Mouse (Mus musculus): Measurements from ENCODE around the gene Plekhj1.

The Plekhj1 gene

DNA sequence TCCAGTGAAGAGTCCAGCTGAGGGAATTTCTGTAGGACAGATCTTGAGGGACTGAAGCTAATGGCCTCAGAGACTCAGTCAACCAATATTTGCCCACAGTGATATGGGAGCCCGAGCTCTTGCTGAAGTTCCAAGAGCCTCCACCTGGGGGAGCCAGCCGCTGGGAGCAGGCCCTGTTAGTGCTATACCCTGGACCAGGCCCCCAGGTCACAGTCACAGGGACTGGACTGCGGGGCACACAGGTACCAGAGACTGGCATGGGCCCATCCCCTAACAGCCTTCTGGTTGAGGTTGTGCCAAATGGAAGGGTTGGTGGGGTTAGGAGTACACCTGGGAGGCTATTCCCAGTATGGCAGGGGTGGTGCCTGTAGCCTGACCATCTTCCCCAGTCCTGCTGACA lies 7.5 kb upstream of the Plekhj1 start:
- DNase-seq (ENCODE audit: low read depth, low spot score): no peak

DNA sequence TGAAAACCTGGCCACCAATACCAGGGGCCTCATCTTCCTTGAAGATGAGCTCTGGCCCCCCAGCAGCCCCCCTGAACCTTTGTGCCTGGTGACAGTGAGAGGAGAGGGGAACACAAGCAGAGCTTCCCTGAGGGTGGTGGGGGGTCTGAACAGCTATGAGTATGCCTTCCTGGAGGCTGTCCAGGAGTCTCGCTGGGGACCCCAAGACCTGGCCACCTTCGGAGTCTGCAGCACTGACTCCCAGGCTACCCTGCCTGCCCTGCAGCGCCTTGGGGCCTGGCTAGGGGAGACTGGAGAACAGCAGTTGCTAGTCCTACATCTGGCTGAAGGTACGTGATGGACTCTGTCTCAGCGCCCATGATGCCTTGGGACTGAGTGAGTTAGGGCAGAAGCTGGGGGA lies 6.9 kb upstream of the Plekhj1 start:
- DNase-seq (ENCODE audit: low read depth, low spot score): no peak

DNA sequence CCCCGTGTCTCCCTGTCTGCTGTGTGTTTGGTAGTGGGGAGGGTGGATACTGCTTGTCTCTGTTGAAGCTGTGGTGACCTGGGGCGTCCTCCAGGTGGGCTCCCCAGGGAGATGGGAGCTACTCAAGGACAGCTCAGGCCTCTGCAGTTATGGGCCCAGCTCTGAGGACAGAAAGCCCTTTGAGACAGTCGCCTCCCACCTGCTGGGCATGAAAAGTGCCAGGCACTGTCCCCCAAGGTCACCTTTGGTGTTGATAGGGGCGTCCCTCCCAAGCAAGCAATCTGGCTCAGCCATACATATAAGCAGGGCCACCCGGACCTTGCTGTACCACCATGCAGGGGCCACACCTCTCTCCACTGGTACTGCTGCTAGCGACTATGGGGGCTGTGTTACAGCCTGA lies 6.5 kb upstream of the Plekhj1 start, which contains the start of gene Amh:
Amh (plus strand) TSS at position 328 of the 400 bp plus-strand sequence.
- DNase-seq (ENCODE audit: low read depth, low spot score): no peak

DNA sequence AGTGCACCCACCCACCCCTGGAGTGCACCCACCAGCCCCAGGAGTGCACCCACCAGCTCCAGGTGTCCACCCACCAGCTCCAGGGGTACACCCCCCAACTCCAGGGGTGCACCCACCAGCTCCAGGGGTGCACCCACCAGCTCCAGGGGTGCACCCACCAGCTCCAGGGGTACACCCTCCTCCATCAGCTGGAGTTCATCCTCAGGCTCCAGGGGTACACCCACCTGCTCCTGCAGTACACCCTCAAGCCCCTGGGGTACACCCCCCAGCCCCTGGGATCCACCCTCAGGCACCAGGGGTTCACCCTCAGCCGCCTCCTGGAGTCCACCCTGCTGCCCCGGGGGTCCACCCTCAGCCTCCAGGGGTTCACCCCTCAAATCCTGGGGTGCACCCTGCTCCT lies 5.9 kb upstream of the Plekhj1 start:
- DNase-seq (ENCODE audit: low read depth, low spot score): no peak

DNA sequence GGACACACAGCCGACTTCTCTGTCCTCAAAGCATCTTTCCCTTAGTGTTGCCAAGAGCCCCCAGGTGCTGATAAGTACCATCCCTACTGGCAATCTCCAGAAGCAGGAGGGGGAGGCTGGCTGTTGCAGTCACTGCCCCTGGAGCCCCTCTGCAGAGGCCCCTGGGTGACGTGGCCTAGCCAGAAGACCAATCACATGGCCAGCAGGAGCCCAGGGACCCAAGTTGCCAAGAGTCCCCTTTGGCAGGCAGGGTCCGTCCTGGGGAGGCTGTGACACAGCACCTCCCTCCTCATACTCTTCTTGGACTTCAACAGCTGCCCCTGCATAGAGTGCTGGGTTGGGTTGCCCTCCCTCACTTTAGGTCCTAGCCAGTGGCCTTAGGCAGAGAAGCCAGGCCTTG lies 4.6 kb upstream of the Plekhj1 start:
- no peak for DNase-seq (ENCODE audit: low read depth, low spot score)

DNA sequence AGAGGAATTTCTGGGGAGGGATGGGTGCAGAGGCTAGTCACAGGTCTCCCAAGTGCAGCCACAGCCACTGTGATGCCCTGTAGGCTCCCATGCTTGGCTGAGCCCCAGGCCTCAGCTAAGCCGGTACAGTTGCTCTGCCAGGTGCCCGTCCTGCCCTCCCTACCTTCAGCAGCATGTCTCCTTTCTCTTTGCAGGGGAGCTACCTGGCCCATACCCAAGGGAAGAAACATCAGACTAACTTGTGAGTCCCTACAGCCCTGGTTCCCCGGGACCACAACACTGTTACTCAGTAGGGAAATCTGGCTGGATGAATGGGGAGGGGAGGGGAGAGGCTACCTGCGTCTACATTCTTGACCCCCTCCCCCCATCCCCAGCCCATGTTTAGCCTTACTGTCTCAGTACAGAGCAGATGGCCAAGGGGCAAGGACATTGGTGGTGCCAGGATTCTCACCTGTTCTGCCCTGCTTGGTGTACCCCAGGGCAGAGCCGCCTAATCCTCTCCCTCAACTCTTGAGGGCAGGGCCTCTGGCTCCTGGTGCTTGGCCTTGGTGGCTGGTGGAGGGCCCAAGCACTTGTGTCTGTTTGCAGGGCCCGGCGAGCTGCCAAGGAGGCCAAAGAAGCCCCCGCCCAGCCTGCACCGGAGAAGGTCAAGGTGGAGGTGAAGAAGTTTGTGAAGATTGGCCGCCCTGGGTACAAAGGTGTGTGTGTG lies 3.9 kb upstream of the Plekhj1 start:
- DNase-seq (ENCODE audit: low read depth, low spot score): no peak

DNA sequence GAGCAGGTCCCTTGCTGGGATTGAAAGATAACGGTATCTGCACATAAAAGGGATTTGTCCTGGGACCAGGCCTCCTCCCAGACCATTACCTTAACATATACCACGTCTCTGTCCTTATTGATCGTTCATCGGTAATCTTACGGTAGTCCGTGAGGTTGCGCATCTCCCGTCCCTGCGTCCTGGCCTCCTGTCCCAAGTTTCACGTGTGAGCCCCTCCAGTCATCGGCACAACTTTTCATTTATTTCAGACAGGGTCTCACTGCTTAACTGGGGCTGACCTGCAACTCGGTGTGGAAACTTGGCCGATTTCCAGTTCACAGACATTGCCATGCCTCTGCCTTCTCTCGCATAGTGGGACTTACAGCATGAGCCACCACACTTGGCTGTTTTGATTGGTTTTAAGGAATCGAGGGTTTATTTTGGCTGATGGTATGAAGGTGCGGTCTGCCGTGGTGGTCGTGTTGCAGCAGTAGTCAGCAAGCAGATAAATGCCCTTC lies 692 bp upstream of the Plekhj1 start:
- DNase-seq (ENCODE audit: low read depth, low spot score): no peak

DNA sequence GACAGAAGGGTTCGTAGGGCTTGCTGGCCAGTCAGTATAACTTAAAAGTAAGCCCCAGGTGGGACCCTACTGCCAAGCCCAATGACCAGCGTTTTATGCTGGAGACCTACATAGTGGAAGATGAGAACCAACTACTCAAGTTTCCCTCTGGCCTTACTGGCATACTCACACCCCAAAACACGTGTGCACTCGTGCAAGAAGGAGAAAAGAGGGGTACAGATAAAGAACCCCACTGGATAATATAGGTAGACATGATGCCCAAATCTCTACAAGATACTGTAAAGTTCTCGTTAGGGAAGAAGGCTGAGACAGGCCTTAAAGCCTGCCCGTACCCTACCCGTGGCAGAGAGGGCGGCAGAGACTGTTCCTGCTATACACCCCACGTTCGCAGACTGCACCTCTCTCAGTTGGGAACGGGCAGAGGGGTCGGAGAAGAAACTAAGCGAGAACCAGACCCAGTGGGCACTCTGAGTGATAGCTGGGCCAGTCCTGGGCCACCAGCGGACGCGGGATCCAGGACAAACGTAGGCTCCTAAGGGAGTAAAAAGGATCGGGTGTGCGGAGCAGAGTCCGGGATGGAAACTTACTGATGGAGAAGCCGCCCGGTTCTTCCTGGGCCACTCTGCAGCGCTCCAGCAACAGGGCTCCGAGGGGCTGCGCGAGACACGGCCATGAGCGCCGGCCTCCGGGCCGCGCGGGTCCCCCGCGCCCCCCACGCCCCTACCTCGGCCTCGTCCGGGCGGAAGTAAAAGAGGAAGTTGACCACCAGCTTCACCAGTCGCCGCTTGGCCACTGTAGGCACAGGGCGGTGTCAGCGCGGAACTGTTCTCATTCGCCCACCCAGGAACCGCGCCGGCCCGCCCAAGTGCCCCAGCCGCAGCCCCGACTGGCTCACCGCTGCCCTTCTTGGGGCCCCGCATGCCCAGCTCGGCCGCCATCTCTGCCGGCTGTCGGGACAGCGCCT lies 958 bp downstream of the Plekhj1 start:
- DNase-seq (ENCODE audit: low read depth, low spot score): peak; percentile 51

DNA sequence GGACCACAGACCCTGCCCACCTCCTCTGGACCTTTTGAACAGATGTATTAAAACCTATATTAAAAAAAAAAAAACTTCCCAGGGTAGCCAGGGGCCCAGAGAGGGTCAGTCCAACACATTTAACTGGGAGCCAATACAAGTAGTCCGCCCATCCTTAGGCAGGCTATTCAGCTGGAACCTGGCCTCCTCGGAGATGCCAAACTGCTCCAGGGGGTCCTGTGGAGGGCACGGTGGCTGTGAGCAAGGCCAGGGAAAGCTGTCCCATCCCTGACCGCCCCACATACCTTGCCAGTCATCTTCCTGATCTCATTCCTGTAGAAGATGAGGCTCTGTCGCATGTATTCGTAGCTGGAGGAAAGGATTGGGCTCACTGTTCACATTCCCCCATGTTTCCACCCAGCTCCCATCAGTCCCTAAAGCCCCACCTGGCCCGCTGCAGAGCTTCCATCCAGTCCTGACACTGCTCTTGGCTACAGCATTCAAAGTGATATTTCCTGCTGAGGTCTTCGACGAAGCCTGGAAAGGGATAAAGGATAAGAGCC lies 2.0 kb downstream of the Plekhj1 start:
- DNase-seq (ENCODE audit: low read depth, low spot score): no peak

DNA sequence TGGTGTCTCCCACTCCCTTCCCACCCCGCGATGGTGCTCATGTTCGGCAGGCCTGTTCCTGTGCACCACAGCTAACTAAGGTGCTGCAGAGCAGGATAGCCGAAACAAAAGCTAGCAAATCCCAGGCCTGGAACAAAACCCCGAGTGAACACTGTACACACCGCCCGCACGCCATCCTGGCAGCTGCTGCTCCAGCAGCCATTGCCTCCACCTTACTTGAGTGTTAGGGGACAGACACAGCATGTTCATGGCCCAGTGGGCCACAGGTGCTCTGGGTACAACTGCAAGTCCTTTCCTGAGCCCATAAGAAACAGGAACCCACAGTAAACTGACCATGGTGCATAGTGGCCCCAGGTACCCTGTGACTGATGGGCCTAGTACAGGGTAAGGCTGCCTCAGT lies 3.7 kb downstream of the Plekhj1 start:
- DNase-seq (ENCODE audit: low read depth, low spot score): no peak

DNA sequence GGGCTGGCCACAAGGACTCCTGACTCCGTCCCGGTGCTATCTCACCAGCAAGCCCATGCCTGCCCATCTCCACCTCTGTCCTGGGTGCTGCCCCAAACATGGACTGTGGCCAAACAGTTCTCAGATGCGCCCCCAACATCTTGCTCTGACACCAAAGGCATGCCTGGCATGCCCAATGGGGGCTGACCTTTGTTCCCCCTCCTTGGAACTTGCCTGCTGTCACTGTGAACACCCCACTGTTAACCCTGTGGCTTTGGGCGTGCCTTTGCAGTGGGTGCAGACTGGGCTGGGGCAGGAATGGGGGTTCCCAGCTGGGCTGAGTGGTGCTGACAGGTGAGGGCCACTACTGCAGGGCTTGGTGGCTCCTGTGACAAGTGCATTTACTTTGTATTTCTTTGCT lies 4.6 kb downstream of the Plekhj1 start:
- DNase-seq (ENCODE audit: low read depth, low spot score): no peak

DNA sequence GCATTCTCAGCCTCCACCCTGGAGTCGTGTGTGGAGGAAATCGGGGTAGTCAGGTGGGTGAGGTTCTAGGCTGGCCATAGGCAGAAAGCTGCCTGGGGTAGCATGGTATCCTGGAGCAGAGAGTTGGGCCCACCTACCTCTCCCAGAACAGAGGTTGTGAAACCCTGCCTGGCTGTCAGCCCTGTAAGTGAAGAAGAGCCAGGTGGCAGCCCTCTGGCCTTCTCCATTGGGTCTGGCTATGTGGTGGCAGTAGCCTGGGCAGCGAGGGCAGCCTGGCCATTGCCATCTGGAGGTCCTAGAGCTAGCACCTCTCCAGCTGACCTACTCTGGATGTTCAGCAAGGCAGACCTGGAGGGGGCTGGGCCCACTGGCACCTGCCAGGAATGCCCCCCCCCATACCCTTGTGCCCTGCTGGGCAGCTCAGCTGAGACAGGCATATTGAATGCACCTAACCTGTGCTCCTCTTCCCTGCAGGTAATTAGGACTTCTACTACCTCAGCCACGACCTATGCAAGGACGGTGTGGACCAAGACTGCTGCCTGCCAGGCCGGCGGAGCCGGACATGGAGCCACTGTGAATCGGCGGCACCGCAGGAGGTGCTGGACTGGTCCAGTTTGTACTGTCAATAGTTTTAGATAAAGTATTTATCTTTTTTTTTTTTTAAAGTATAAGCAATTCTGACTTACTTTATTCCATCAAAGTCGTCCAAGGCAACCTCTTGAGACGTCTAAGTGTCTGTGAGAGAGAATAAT lies 5.2 kb downstream of the Plekhj1 start:
- no peak for DNase-seq (ENCODE audit: low read depth, low spot score)

DNA sequence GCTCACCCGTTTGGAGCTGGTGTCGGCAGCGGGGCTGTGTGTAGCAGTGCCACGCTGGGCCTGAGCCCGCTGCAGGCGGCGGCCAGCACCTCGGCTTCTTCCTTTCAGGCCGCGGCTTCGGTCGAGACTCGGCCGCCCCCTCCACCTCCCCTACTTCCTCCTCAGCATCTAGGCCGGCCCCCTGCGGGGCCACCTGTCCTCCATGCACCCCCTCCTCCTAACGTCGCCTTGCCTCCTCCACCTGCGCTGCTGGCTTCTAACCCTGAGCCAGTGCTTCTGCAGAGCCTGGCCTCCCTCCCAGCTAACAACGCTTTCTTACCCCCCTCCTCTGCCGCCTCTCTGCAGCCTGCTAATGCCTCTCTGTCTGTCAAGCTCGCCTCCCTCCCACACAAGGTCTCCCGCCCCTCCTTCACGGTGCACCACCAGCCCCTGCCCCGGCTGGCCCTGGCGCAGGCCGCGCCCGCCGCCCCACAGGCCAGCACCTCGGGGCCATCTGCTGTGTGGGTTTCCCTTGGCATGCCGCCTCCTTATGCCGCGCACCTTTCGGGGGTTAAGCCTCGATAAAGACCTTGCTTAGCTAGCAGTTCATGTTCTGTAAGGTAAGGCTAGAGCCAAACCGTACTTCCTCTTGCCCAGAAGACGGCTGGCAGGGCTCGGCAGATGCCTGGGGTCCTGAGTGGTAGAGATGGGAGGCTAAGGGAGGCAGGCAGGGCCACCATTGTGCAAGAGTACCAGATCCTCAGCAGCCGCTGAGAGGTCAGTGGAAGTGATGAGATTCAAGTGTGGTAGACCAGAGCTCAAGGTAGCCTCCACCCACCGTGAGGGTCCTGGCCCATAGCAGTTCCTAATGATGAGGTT lies 6.0 kb downstream of the Plekhj1 start:
- no peak for DNase-seq (ENCODE audit: low read depth, low spot score)

DNA sequence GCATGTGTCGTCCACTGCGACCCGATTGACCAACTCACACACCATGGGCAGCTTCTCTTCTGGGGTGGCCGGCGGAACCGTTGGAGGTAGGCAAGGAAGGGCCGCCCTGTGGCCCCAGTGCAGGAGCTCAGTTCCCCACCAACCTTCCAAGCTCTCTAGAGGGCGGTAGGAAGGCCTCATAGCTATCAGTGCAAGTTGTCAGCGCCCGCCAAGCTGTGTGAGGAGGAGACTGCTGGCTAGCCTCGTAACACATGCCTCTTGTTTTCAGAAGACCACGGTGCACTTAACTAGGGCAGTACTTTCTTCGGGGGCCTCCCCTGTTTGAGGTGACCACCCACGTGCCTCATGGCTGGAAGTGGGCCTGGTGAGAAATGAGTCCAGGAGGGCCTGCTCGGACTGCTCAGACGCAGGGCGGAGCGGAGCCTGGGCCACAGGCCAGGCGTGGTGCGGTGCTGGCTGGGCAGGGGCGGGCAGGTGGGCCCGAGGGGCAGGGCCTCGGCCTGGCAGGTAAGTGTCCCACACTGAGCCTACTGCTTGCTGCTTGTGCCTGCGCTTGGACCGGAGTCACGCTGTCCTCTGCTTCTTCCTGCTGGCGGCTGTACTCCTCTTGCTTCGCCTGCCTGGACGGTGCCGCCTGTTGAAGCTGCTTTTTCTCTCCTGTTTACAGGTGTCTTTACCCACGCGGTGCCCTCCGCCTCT lies 6.8 kb downstream of the Plekhj1 start:
- no peak for DNase-seq (ENCODE audit: low read depth, low spot score)

DNA sequence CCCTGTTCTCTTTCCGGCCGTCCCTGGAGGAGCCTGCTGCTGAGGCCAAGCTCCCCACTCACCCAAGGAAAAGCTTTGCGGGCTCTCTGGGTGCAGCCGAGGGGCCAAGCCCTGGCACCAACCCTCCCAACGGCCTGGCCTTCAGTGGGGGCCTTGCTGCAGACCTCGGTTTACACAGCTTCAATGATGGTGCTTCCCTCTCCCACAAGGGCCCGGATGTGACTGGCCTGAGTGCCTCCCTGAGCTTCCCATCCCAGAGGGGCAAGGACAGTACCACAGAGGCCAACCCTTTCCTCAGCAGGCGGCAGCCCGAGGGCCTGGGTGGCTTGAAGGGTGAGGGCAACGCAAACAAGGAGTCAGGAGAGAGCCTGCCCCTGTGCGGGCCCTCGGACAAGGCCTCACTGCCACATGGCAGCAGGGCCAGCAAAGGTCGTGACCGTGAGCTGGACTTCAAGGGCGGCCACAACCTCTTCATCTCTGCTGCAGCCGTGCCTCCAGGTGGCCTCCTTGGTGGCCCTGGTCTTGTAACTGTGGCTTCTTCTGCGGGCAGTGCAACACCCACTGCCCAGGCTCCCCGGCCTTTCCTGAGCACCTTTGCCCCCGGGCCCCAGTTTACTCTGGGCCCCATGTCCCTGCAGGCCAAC lies 7.5 kb downstream of the Plekhj1 start:
- DNase-seq (ENCODE audit: low read depth, low spot score): no peak

DNA sequence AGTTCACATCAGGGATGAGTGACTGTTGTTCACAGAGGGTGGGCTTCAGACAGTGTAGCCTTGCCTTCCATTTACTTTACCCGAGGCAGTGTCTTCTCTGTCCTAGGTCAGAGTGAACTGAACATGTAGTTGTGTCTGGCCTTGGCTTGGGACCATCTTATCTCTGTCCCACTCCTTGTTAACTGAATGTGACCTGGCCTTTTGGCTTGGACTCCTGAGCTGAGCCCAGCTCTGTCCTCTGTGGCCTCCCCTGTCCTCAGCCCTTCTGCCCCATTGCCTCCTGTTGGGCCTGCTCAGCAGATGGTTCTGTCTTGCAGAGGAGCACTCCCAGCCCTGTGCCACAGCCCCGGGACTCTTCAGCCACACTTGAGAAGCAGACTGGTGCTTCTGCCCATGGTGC lies 10.9 kb downstream of the Plekhj1 start:
- DNase-seq (ENCODE audit: low read depth, low spot score): no peak

DNA sequence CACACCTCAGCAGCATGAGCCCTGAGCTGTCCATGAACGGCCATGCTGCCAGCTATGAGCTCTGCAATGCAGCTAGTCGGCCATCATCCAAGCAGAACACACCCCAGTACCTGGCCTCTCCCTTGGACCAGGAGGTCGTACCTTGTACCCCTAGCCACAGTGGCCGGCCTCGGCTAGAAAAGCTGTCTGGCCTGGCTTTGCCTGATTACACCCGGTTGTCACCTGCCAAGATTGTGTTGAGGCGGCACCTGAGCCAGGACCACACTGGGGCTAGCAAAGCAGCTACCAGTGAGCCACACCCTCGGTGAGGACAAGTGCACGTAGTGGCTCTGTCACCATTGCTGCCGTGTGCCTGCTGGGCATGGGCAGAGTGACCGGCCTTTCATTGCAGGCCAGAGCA lies 12.5 kb downstream of the Plekhj1 start:
- DNase-seq (ENCODE audit: low read depth, low spot score): no peak

DNA sequence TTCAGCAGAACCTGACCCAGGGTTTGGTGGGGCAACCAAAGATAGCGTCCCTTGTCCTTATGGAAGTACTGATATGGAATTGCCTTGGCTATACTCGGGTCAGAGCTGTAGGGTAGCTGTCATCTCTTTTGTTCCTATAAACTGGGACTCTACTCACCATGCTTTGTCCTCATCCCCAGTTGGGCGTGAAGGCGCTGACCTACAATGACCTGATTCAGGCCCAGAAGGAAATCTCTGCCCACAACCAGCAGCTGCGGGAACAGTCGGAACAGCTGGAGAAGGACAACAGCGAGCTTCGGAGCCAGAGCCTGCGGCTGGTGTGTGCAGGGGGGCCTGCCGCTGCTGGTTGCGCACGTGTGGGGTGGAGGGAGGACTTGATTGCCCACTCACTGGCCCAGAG lies 13.6 kb downstream of the Plekhj1 start:
- DNase-seq (ENCODE audit: low read depth, low spot score): peak; percentile 47

DNA sequence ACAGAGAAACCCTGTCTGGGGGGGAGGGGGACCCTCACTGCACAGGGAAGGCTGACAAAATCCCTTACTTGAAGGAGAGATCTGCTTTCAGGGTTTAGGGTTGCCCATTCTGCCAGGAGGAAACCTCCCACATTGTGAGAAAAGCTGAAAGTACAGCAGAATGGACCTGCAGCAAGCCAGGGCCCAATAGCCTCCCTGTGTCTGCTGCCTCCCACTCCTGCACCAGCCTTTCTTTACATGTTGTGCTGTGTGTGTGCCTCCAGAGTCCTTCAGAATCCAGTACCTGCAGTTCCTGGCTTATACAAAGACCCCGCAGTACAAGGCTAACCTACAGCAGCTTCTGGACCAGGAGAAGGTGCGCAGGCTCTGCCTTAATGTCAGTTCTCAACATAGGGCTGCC lies 14.1 kb downstream of the Plekhj1 start:
- no peak for DNase-seq (ENCODE audit: low read depth, low spot score)

DNA sequence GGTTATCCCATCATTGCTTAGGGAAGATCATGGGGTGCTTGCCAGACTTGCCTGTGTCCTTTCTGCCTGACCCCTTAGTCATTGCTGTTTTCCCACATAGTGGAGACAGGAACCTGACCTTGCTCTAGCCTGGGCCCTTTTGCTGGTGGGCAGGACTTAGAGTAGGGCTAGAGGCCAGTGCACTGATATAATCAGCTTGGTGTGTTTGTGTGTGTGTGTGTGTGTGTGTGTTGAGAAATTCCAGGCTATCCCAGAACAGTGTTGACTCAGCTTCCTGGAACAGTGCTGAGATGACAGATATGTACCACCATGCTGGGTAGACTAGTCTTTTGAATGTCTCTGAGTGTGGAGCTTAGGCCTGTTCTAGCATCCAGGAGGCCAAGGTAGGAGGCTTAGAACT lies 18.9 kb downstream of the Plekhj1 start:
- no peak for DNase-seq (ENCODE audit: low read depth, low spot score)
